Mouse (Mus musculus) MEL (cell line): ENCODE measurements at regions not wholly inside any gene's neighbourhood (a gene's known extent, or its start where the extent isn't known, plus 50 kb on each side); places are given as distances from the start of the nearest gene placed in this dataset.

Experiments used
- DNase-seq: peaks from one replicate; pipeline ENCODE4 v3.0.0; 2011; ENCODE audit warnings: low read depth, low spot score
- H3K27ac ChIP-seq: 2 replicates; pipeline ENCODE4 v1.5.1; 2012; ENCODE audit warnings: low read depth, mild to moderate bottlenecking, control low read depth, low read length, moderate library complexity; ENCODE audit not compliant: control insufficient read depth
- H3K27me3 ChIP-seq, 2 experiments: fragments of 150-350 bp in 1 of 2; sonication (generic) in 1 of 2; 2 replicates each; pipeline ENCODE4 v1.6.1; 2012; ENCODE audit warnings: low read length in 2 of 2, mild to moderate bottlenecking in 2 of 2, improper control_type of control experiment in 1 of 2, moderate library complexity in 1 of 2; ENCODE audit not compliant: insufficient read depth in 2 of 2, control insufficient read depth in 1 of 2
- H3K36me3 ChIP-seq, 2 experiments: 2 replicates each; pipeline ENCODE4 v1.6.1; 2012 to 2014; ENCODE audit warnings: low read length in 2 of 2, improper control_type of control experiment in 1 of 2, inconsistent platforms in 1 of 2, mild to moderate bottlenecking in 1 of 2; ENCODE audit not compliant: insufficient read depth in 2 of 2, control insufficient read depth in 1 of 2
- H3K4me1 ChIP-seq, 2 experiments: fragments of 150-350 bp in 1 of 2; sonication (generic) in 1 of 2; 2 replicates each; pipeline ENCODE4 v1.6.1; 2012; ENCODE audit warnings: low read length in 2 of 2, improper control_type of control experiment in 1 of 2, mild to moderate bottlenecking in 1 of 2; ENCODE audit not compliant: insufficient read depth in 2 of 2, control insufficient read depth in 1 of 2
- H3K4me3 ChIP-seq, 2 experiments: fragments of 150-350 bp in 1 of 2; sonication (generic) in 1 of 2; 2 replicates each; pipeline ENCODE4 v1.5.1; 2012; ENCODE audit warnings: low read depth in 2 of 2, low read length in 2 of 2, mild to moderate bottlenecking in 2 of 2, moderate library complexity in 2 of 2, control low read depth in 1 of 2, improper control_type of control experiment in 1 of 2; ENCODE audit not compliant: control insufficient read depth in 1 of 2, insufficient read depth in 1 of 2
- H3K79me2 ChIP-seq: 2 replicates; pipeline ENCODE4 v1.6.1; 2012; ENCODE audit warnings: mild to moderate bottlenecking, low read length, moderate library complexity; ENCODE audit not compliant: control insufficient read depth, poor library complexity, insufficient read depth
- H3K9ac ChIP-seq: 2 replicates; pipeline ENCODE4 v1.6.1; 2012; ENCODE audit warnings: low read depth, mild to moderate bottlenecking, control low read depth, low read length, moderate library complexity; ENCODE audit not compliant: control insufficient read depth, poor library complexity, severe bottlenecking
- H3K9me3 ChIP-seq: fragments of 150-350 bp; sonication (generic); replicated peaks from 2 replicates; pipeline ENCODE4 v1.6.1; 2012; ENCODE audit warnings: mild to moderate bottlenecking, low read length, improper control_type of control experiment, moderate library complexity; ENCODE audit not compliant: insufficient read depth
- E2F4 ChIP-seq: IDR thresholded peaks from 2 replicates; pipeline ENCODE4 v1.6.1; 2011; ENCODE audit warnings: low read depth, low read length, improper control_type of control experiment, borderline replicate concordance
- EP300 ChIP-seq, 2 experiments: IDR thresholded peaks; 2 replicates each; pipeline ENCODE4 v1.6.1; 2011; ENCODE audit warnings: improper control_type of control experiment in 2 of 2, low read length in 2 of 2, low read depth in 1 of 2, mild to moderate bottlenecking in 1 of 2
- GABPA ChIP-seq: IDR thresholded peaks from 2 replicates; pipeline ENCODE4 v1.6.1; 2012; ENCODE audit warnings: low read depth, mild to moderate bottlenecking, inconsistent platforms, low read length, improper control_type of control experiment, moderate library complexity
- JUND ChIP-seq: IDR thresholded peaks from 2 replicates; pipeline ENCODE4 v1.6.1; 2011; ENCODE audit warnings: low read depth, mild to moderate bottlenecking, improper control_type of control experiment, low read length
- MAX ChIP-seq: IDR thresholded peaks from 2 replicates; pipeline ENCODE4 v1.6.1; 2011; ENCODE audit warnings: low read length, improper control_type of control experiment
- MAZ ChIP-seq: IDR thresholded peaks from 2 replicates; pipeline ENCODE4 v1.6.1; 2012; ENCODE audit warnings: low read depth, mild to moderate bottlenecking, inconsistent platforms, low read length, improper control_type of control experiment
- MXI1 ChIP-seq: IDR thresholded peaks from 2 replicates; pipeline ENCODE4 v1.6.1; 2011; ENCODE audit warnings: mild to moderate bottlenecking, low read depth, low read length, improper control_type of control experiment
- NELFE ChIP-seq: IDR thresholded peaks from 2 replicates; pipeline ENCODE4 v1.6.1; 2011; ENCODE audit warnings: low read depth, low read length, improper control_type of control experiment
- NRF1 ChIP-seq: IDR thresholded peaks from 2 replicates; pipeline ENCODE4 v1.6.1; 2014; ENCODE audit warnings: low read depth, mild to moderate bottlenecking, inconsistent platforms, low read length, improper control_type of control experiment, moderate library complexity; ENCODE audit not compliant: poor library complexity, insufficient read depth, severe bottlenecking
- POLR2AphosphoS5 ChIP-seq: IDR thresholded peaks from 2 replicates; pipeline ENCODE4 v1.6.1; 2012; ENCODE audit warnings: low read depth, borderline replicate concordance, mild to moderate bottlenecking, inconsistent platforms, low read length, moderate library complexity, mixed read lengths
- TCF12 ChIP-seq: IDR thresholded peaks from 2 replicates; pipeline ENCODE4 v1.6.1; 2014; ENCODE audit warnings: low read depth, mild to moderate bottlenecking, inconsistent platforms, low read length, improper control_type of control experiment, moderate library complexity

- TF ChIP-seq NRF1 (no peak), JUND (no peak), GABPA (no peak)
- no peak for DNase-seq
- Histone ChIP-seq H3K36me3 (no peaks in the 10 kb centered on the region), H3K4me3 (no peak overlapping the region), H3K4me1 (no peaks in the 10 kb centered on the region), H3K79me2 (no peaks in the 10 kb centered on the region), H3K9ac (no peak overlapping the region), H3K27me3 (peaks cover 0 to 3% of the 10 kb centered on the region in 2 experiments; a peak in 1 of 4 replicates), H3K9me3 (no peaks in the 10 kb centered on the region), H3K27ac (no peak overlapping the region)
These were observed 216.5 kb upstream of the Runx1 start for GRCm38 (mm10) chr16:93042491-93042890.

DNA sequence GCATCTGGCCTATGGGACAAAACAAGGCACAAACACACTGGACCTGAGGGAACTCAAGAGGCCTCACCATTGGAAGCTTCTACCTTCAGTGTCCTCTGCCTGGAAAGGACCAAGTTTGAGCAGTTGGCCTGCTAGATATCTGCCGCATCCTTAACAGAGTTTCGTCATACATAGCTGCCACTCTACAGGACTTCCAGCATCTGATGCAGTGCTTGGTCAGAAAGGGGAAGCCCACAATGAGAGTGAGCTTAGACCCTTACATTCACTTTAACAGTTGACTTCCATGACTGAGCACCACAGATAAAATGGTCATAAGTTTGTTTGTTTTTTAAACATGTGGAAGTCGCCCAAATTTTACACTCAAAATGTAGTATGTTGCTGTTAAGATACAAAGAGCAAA lies 215.9 kb upstream of the Runx1 start:
- Histone ChIP-seq H3K79me2 (no peaks in the 10 kb centered on the region), H3K36me3 (no peaks in the 10 kb centered on the region), H3K4me1 (no peaks in the 10 kb centered on the region), H3K27ac (no peak overlapping the region), H3K9me3 (no peaks in the 10 kb centered on the region), H3K9ac (no peak overlapping the region), H3K27me3 (peaks cover 0 to 3% of the 10 kb centered on the region in 2 experiments; a peak in 1 of 4 replicates), H3K4me3 (no peak overlapping the region)
- TF ChIP-seq GABPA (no peak), NELFE (no peak), EP300 (IDR thresholded peaks at IDR 0.05; ENCODE audit: low read depth in 1 of 2, low read length in 2 of 2) (no peak)
- no peak for DNase-seq

DNA sequence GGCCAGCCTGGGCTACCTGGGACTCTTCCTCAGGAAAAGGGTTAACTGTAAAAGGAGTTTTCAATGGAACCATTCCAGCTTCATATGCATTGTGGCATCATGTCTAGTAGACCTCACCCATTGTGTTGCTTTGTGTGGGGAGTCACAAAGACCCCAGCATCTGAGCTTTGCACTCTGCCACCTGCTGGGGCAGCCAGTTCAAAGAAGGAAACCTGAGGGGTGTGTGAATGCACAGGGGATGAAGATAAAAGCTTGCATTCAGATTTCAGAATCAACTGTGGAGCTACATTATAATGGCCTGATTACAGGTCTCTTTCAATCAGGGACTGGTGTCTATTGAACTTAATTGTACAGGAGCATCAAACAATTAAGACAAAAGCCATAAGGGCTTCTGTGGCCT lies 215.4 kb upstream of the Runx1 start:
- Histone ChIP-seq H3K4me3 (no peak overlapping the region), H3K79me2 (no peaks in the 10 kb centered on the region), H3K27me3 (peaks cover 0 to 3% of the 10 kb centered on the region in 2 experiments; a peak in 2 of 4 replicates), H3K9me3 (no peaks in the 10 kb centered on the region), H3K4me1 (no peaks in the 10 kb centered on the region), H3K9ac (no peak overlapping the region), H3K36me3 (no peaks in the 10 kb centered on the region), H3K27ac (no peak overlapping the region)
- no peak for DNase-seq
- no peak for TF ChIP-seq MXI1
- TF ChIP-seq TCF12, result no peak
- TF ChIP-seq POLR2AphosphoS5, result no peak
- TF ChIP-seq E2F4, result no peak
- TF ChIP-seq MAX, result no peak
- no peak for TF ChIP-seq MAZ
- no peak for TF ChIP-seq NRF1
- TF ChIP-seq, all 39 proteins: peak for 0
